ENCODE assay signal across 8 mouse cellular contexts in the genomic region with DNA sequence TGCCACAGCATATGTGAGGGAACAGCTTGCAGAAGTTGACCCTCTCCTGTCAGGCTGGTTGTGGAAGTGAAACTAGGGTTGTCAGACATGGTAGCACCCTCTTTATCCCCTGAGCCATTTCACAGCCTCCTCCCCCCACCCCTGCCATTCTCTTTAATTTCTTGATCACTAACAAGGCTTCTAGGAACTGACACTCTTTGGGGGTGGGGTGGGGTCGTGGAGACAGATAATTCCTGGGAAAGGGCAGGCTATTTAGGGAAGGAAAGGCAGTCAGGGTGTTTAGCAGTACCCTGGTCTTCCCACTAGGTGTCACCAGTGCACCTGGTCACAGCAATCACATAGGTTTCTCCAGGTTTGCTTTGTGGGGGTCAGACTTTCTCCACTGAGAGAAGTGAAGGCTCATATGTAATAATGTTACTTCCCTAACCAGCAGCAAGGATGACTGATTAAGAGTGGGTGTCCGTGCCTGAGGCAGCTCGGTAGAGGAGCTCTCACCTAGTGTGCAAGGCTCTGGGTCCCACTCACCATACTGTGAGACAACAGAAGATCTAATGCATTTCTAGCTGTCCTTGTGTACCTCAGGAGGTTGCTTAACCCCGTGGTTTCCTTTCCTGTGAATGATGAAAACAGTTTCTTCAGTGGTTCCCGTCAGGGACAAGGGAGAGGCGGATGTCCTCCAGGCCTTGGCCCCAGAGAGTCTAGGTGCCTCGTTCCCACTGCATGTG. TPM values are rescaled to one million over a fixed set of nuclear protein-coding genes. Genes with fewer than 3 reads are reported as not detected.
DNase-seq lines count a peak whose midpoint lies in the region; ATAC-seq and TF ChIP-seq lines count a peak whose summit lies in the region.

No protein-coding gene starts in this region.

- H3K4me2 ChIP-seq in hindbrain, embryonic 12.5 days (replicated peaks): no peak overlapping the region

- H3K4me3 ChIP-seq in hindbrain, embryonic 10.5 days: no peak overlapping the region
- H3K4me3 ChIP-seq in hindbrain, embryonic 12.5 days: no peak overlapping the region
- no peak overlapping the region for H3K4me3 ChIP-seq in embryonic facial prominence, embryonic 10.5 days
- H3K4me3 ChIP-seq in left cerebral cortex, adult 2 months: no peak overlapping the region
- no peak overlapping the region for H3K4me3 ChIP-seq in spleen, adult 2 months (ENCODE audit: extremely low read depth, insufficient read depth, insufficient read length)

- H3K4me1 ChIP-seq in hindbrain, embryonic 10.5 days (replicated peaks): 0 out of 2 replicates have a peak, but pooled peaks cover 3% of the 10 kb centered on the region
- no peaks in the 10 kb centered on the region for H3K4me1 ChIP-seq in hindbrain, embryonic 12.5 days
- H3K4me1 ChIP-seq in embryonic facial prominence, embryonic 10.5 days: no peaks in the 10 kb centered on the region
- peaks cover 9% of the 10 kb centered on the region; the same call in 1 of the 2 replicates for H3K4me1 ChIP-seq in spleen, adult 2 months (ENCODE audit: control insufficient read depth, insufficient read depth, insufficient read length)

- no peak overlapping the region for H3K9ac ChIP-seq in hindbrain, embryonic 12.5 days

- TF ChIP-seq CTCF in left cerebral cortex, adult 2 months (IDR thresholded peaks at IDR 0.05): peak; percentile 93
- peak; percentile 63; the same call in 1 of the 2 replicates for TF ChIP-seq CTCF in spleen, adult 2 months (IDR thresholded peaks at IDR 0.05; ENCODE audit: extremely low read depth, insufficient read depth, insufficient read length, insufficient replicate concordance)

- WGBS in hindbrain, embryonic 10.5 days: 38% methylated on average over 7 of the region's 7 CpGs
- WGBS in hindbrain, embryonic 12.5 days: 43% methylated on average over 7 of the region's 7 CpGs
- WGBS in embryonic facial prominence, embryonic 10.5 days: 44% methylated on average over 7 of the region's 7 CpGs
- 29% methylated on average over 7 of the region's 7 CpGs for WGBS in spleen, adult 2 months

- no peaks in the 10 kb centered on the region for H3K36me3 ChIP-seq in hindbrain, embryonic 10.5 days
- no peaks in the 10 kb centered on the region for H3K36me3 ChIP-seq in hindbrain, embryonic 12.5 days
- no peaks in the 10 kb centered on the region for H3K36me3 ChIP-seq in embryonic facial prominence, embryonic 10.5 days (replicated peaks)
- H3K36me3 ChIP-seq in spleen, adult 2 months (ENCODE audit: control insufficient read depth, insufficient read depth, low read length): peaks cover 39% of the 10 kb centered on the region

- H3K27me3 ChIP-seq in hindbrain, embryonic 10.5 days (ENCODE audit: insufficient read depth, poor library complexity, severe bottlenecking): peaks cover 19% of the 10 kb centered on the region
- peaks cover 11% of the 10 kb centered on the region for H3K27me3 ChIP-seq in hindbrain, embryonic 12.5 days
- H3K27me3 ChIP-seq in embryonic facial prominence, embryonic 10.5 days (replicated peaks; ENCODE audit: low read depth, poor library complexity, severe bottlenecking): peaks cover 22% of the 10 kb centered on the region
- no peaks in the 10 kb centered on the region for H3K27me3 ChIP-seq in spleen, adult 2 months (ENCODE audit: control insufficient read depth, insufficient read depth, low read length)

- DNase-seq in hindbrain, embryonic 10.5 days (ENCODE audit: low spot score): peak; percentile 65
- peak; percentile 78 for DNase-seq in adrenal gland, postnatal 10 days
- DNase-seq in embryonic facial prominence, embryonic 10.5 days (ENCODE audit: low spot score): peak; percentile 63
- peak; percentile 72 to 77 for DNase-seq in heart, postnatal 14 days
- peak; percentile 49 to 66 for DNase-seq in left cerebral cortex, adult 2 months (ENCODE audit: extremely low spot score in 1 of 2, low spot score in 2 of 2)
- DNase-seq in spleen, adult 2 months (ENCODE audit: low read depth in 1 of 2, low spot score in 2 of 2): peak; percentile 41 to 49

- no peaks in the 10 kb centered on the region for H3K9me3 ChIP-seq in hindbrain, embryonic 10.5 days
- no peaks in the 10 kb centered on the region for H3K9me3 ChIP-seq in hindbrain, embryonic 12.5 days (replicated peaks)
- H3K9me3 ChIP-seq in embryonic facial prominence, embryonic 10.5 days: no peaks in the 10 kb centered on the region

- intact Hi-C loops in heart, postnatal 14 days (cut with DNase I): loop anchor here (1.0 to 10.0 kb wide), 5 partner anchors 63 to 277 kb away; partner anchors contain the start of gene C1qtnf6
- intact Hi-C loops in left cerebral cortex, adult 2 months (cut with DNase I): loop anchor here (1.0 to 2.0 kb wide), 3 partner anchors 64 to 165 kb away; no protein-coding TSS in a partner anchor

- 0 out of 2 replicates have a peak overlapping the region, but pooled peaks have one; percentile 31 for H3K27ac ChIP-seq in hindbrain, embryonic 10.5 days
- H3K27ac ChIP-seq in hindbrain, embryonic 12.5 days: no peak overlapping the region
- no peak overlapping the region for H3K27ac ChIP-seq in embryonic facial prominence, embryonic 10.5 days (replicated peaks)
- no peak overlapping the region for H3K27ac ChIP-seq in left cerebral cortex, adult 2 months
- peak overlapping the region; percentile 71 for H3K27ac ChIP-seq in spleen, adult 2 months (ENCODE audit: insufficient read depth, low read length)

- no peak for TF ChIP-seq POLR2A in spleen, adult 2 months (IDR thresholded peaks at IDR 0.05; ENCODE audit: low read depth, low read length)

- no peak for ATAC-seq in hindbrain, embryonic 12.5 days (ENCODE audit: low FRiP score)
- ATAC-seq in megakaryocyte-erythroid progenitor cell, adult 5-6 weeks (replicated peaks; ENCODE audit: low FRiP score, low TSS enrichment, poor library complexity, severe bottlenecking): peak; percentile 64

RNA-seq across cellular contexts. Expression of gene Ncf4, which starts 12.9 kb away (rescaled TPM):
- polyA plus RNA-seq in hindbrain, embryonic 10.5 days (2016; fragmentation: Nextera tagmentation; extraction: Ambion mirVana): 4.4 and 7.5 TPM in 2 replicates
- polyA plus RNA-seq in hindbrain, embryonic 12.5 days (2016; fragmentation: Nextera tagmentation; extraction: Ambion mirVana): 3.9 and 5.4 TPM in 2 replicates
- 1 to 10 TPM; 4.1 to 6.3 TPM for total RNA-seq in adrenal gland, postnatal 10 days (2021)
- polyA plus RNA-seq in embryonic facial prominence, embryonic 10.5 days (2016; fragmentation: Nextera tagmentation; extraction: Ambion mirVana): 4.2 and 6.2 TPM in 2 replicates
- total RNA-seq in heart, postnatal 14 days (2021): 1 to 10 TPM; 2.5 to 2.9 TPM
- 1 to 10 TPM; 1.2 to 1.4 TPM for total RNA-seq in left cerebral cortex, adult 2 months (2021)
- 2.9 and 6.6 TPM in 2 replicates for total RNA-seq in megakaryocyte-erythroid progenitor cell, adult 5-6 weeks (2014; fragmentation: Nextera tagmentation)
- total RNA-seq in megakaryocyte-erythroid progenitor cell, adult 5-6 weeks (2017): 4.8 TPM in 2 replicates
- 122 and 137 TPM in 2 replicates for polyA plus RNA-seq in spleen, adult 2 months (2012; rRNA removed)

RNA-seq across cellular contexts. Expression of gene Csf2rb2, which starts 48.0 kb away (rescaled TPM):
- polyA plus RNA-seq in hindbrain, embryonic 10.5 days (2016; fragmentation: Nextera tagmentation; extraction: Ambion mirVana): 0.39 and 0.60 TPM in 2 replicates
- polyA plus RNA-seq in hindbrain, embryonic 12.5 days (2016; fragmentation: Nextera tagmentation; extraction: Ambion mirVana): 0.28 and 0.31 TPM in 2 replicates
- 1 to 10 TPM; 5.8 to 6.3 TPM for total RNA-seq in adrenal gland, postnatal 10 days (2021)
- 0.48 and 0.51 TPM in 2 replicates for polyA plus RNA-seq in embryonic facial prominence, embryonic 10.5 days (2016; fragmentation: Nextera tagmentation; extraction: Ambion mirVana)
- 1 to 10 TPM in 1 of 2 experiments, under 1 TPM in 1; 0.76 to 1.7 TPM for total RNA-seq in heart, postnatal 14 days (2021)
- under 1 TPM; 0.41 to 0.54 TPM for total RNA-seq in left cerebral cortex, adult 2 months (2021)
- total RNA-seq in megakaryocyte-erythroid progenitor cell, adult 5-6 weeks (2014; fragmentation: Nextera tagmentation): 2.4 TPM in 1 of 2 replicates, not detected in the other
- 0.30 TPM in 1 of 2 replicates, not detected in the other for total RNA-seq in megakaryocyte-erythroid progenitor cell, adult 5-6 weeks (2017)
- polyA plus RNA-seq in spleen, adult 2 months (2012; rRNA removed): 14.4 and 16.4 TPM in 2 replicates

RNA-seq across cellular contexts. Expression of gene Pvalb, which starts 51.3 kb away (rescaled TPM):
- polyA plus RNA-seq in hindbrain, embryonic 10.5 days (2016; fragmentation: Nextera tagmentation; extraction: Ambion mirVana): 0.39 and 0.52 TPM in 2 replicates
- polyA plus RNA-seq in hindbrain, embryonic 12.5 days (2016; fragmentation: Nextera tagmentation; extraction: Ambion mirVana): 4.2 and 10.2 TPM in 2 replicates
- 100 to 1,000 TPM; 132 to 141 TPM for total RNA-seq in adrenal gland, postnatal 10 days (2021)
- not detected in 2 replicates for polyA plus RNA-seq in embryonic facial prominence, embryonic 10.5 days (2016; fragmentation: Nextera tagmentation; extraction: Ambion mirVana)
- total RNA-seq in heart, postnatal 14 days (2021): under 1 TPM in 1 of 2 experiments, not detected in 1; 0.29 TPM
- total RNA-seq in left cerebral cortex, adult 2 months (2021): 10 to 100 TPM; 96.5 to 97.2 TPM
- not detected in 2 replicates for total RNA-seq in megakaryocyte-erythroid progenitor cell, adult 5-6 weeks (2014; fragmentation: Nextera tagmentation)
- total RNA-seq in megakaryocyte-erythroid progenitor cell, adult 5-6 weeks (2017): not detected in 2 replicates
- polyA plus RNA-seq in spleen, adult 2 months (2012; rRNA removed): not detected in 2 replicates

Comparison
In these comparisons a context has a peak if more than half of its experiments do, and no peak if none do; other contexts are left out.
1. H3K27ac ChIP-seq: peak in hindbrain, embryonic 10.5 days (single experiment) and spleen, adult 2 months (single experiment); none in hindbrain, embryonic 12.5 days (single experiment), embryonic facial prominence, embryonic 10.5 days (single experiment) and left cerebral cortex, adult 2 months (single experiment).
2. RNA of gene Pvalb, which starts 51.3 kb away (total RNA-seq): 132 to 141 TPM in adrenal gland, postnatal 10 days and 96.5 to 97.2 TPM in left cerebral cortex, adult 2 months; 0.29 TPM in heart, postnatal 14 days and not detected in megakaryocyte-erythroid progenitor cell, adult 5-6 weeks; every median in the first group is over 10 times any median in the second.
3. Peak in every context shown above with its lines, with median percentiles within 50 percentile points of each other: DNase-seq.